Mouse (Mus musculus) heart, embryonic 11.5 days (tissue): ENCODE results near the gene Prdm11. TPM values are rescaled to one million over a fixed set of nuclear protein-coding genes. Genes with fewer than 3 reads are reported as not detected.

Experiments
- ATAC-seq: fragments of 200-750 bp; cut with Nextera tagmentation; replicated peaks from 2 replicates; pipeline ENCODE4 v1.8.0; 2017; ENCODE audit warnings: moderate library complexity; ENCODE audit not compliant: insufficient number of reproducible peaks, low FRiP score, low TSS enrichment
- H3K27ac ChIP-seq: fragments of 300-500 bp; sonication (generic); 2 replicates; pipeline ENCODE4 v1.5.1; 2014; ENCODE audit warnings: mild to moderate bottlenecking, low read depth, low read length
- H3K27me3 ChIP-seq: fragments of 300-500 bp; sonication (generic); 2 replicates; pipeline ENCODE4 v1.6.1; 2014; ENCODE audit warnings: mild to moderate bottlenecking, low read length, mixed read lengths; ENCODE audit not compliant: control insufficient read depth, insufficient read depth
- H3K36me3 ChIP-seq: fragments of 300-500 bp; sonication (generic); 2 replicates; pipeline ENCODE4 v1.6.1; 2014; ENCODE audit warnings: mild to moderate bottlenecking, low read length, moderate library complexity, mixed read lengths; ENCODE audit not compliant: control insufficient read depth, insufficient read depth
- H3K4me1 ChIP-seq: fragments of 300-500 bp; sonication (generic); 2 replicates; pipeline ENCODE4 v1.6.1; 2014; ENCODE audit warnings: low read length; ENCODE audit not compliant: control insufficient read depth, insufficient read depth
- H3K4me2 ChIP-seq: fragments of 300-500 bp; sonication (generic); 2 replicates; pipeline ENCODE4 v1.6.1; 2014; ENCODE audit warnings: mild to moderate bottlenecking, moderate library complexity
- H3K4me3 ChIP-seq: fragments of 300-500 bp; sonication (generic); 2 replicates; pipeline ENCODE4 v1.5.1; 2014; ENCODE audit warnings: low read depth, low read length
- H3K9ac ChIP-seq: fragments of 300-500 bp; sonication (generic); 2 replicates; pipeline ENCODE4 v1.6.1; 2014; ENCODE audit warnings: mild to moderate bottlenecking, low read depth, low read length, moderate library complexity
- H3K9me3 ChIP-seq: fragments of 300-500 bp; sonication (generic); replicated peaks from 2 replicates; pipeline ENCODE4 v1.6.1; 2016; ENCODE audit warnings: low read length; ENCODE audit not compliant: control insufficient read depth
- WGBS: fragments of 180-500 bp; shearing (Covaris S2); extraction: QIAGEN DNeasy Blood & Tissue Kit; methylation state at CpG from one replicate; pipeline ENCODE4 v1.1.7; 2014; ENCODE audit not compliant: insufficient replicate concordance; 5-methylcytosine and 5-hydroxymethylcytosine counted together
- polyA plus RNA-seq: library from polyadenylated mRNA; unstranded; fragments of >200 nt; fragmentation: Nextera tagmentation; extraction: Ambion mirVana; gene quantifications from 2 replicates; pipeline ENCODE4 v1.2.1, GENCODE M21; 2014

The Prdm11 gene
- polyA plus RNA-seq, 1 experiment from 2014 or later, result 3.3 TPM

DNA sequence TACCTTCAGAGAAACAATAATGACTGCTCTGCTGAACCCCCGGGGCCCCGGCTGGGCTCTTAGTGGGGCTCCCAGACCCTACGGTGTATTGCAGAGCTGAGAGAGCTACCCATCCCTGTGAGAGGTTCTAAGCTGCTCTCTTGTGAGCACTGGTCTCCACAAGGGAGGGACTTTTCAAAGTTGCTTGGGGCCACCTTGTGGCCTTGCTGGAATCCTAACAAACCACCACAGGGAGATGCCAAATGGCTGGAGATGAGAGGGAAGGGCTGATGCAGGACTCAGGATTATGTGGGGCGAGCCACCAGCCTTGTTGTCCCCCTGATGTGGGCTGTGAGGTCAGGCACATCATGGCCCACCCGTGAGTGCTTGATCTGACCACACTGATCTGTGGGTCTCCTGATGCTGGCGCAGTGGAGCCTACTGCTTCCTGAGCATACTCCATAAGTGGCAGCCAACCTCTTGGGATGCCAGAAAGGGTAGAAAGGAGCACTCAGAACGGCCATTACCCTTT lies 58.8 kb downstream of the Prdm11 start:
- Histone ChIP-seq H3K36me3 (peaks cover 6% of the 10 kb centered on the region; the same call in 1 of the 2 replicates), H3K4me1 (peaks cover 33% of the 10 kb centered on the region), H3K4me3 (no peak overlapping the region), H3K9ac (no peak overlapping the region), H3K4me2 (peak overlapping the region; percentile 33), H3K27me3 (no peaks in the 10 kb centered on the region), H3K9me3 (no peaks in the 10 kb centered on the region), H3K27ac (no peak overlapping the region)
- ATAC-seq, result no peak
- 75% methylated on average over 7 of the region's 7 CpGs for WGBS

DNA sequence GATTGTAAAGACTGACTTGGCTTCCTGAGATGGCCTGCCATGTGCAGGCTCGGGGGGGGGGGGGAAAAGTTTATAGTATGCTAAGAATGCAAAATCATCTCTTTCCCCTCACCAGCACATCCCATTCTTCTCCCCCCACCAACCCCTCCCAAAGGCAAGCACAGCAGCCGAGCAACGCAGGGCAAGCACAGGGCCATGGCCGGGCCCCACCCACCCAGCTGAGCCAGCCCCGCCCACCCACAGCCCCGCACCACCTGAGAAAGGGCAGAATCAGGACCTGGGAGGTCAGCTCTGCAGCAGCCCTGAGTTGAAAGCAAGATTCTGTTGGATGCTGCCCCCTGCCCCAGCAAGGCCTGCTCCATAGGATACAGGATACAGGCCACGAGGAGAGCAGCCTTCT lies 60.4 kb downstream of the Prdm11 start:
- no peak; the same call in 1 of the 2 replicates for ATAC-seq
- peak overlapping the region; percentile 64 for H3K27ac ChIP-seq
- peaks cover 33% of the 10 kb centered on the region for H3K4me1 ChIP-seq
- peak overlapping the region; percentile 33; the same call in 1 of the 2 replicates for H3K4me2 ChIP-seq
- H3K27me3 ChIP-seq, result no peaks in the 10 kb centered on the region
- peaks cover 6% of the 10 kb centered on the region; the same call in 1 of the 2 replicates for H3K36me3 ChIP-seq
- H3K9ac ChIP-seq, result 0 out of 2 replicates have a peak overlapping the region, but pooled peaks have one; percentile 8
- WGBS, result 47% methylated on average over 7 of the region's 7 CpGs
- no peaks in the 10 kb centered on the region for H3K9me3 ChIP-seq
- H3K4me3 ChIP-seq, result peak overlapping the region; percentile 2; the same call in 1 of the 2 replicates

DNA sequence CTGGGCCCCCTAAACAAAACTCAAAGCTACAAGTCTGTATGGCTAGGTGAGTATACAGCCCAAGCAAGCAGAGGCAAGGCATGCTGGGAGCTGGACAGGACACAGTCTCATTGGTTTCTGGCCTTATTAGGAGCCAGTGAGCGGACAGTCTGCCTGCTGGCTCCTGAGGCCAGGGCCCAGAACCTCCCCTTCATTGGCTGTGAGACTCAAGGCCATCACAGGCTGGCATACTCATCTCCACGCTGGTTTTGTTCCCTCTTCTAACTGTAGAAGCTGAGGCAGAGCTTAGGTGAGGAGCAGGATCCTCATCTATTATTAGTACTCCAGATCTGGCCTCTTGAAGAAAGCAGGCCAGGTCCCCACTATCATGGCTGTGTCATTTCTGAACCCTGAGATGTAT lies 60.8 kb downstream of the Prdm11 start:
- 80% methylated on average over 2 of the region's 2 CpGs for WGBS
- Histone ChIP-seq H3K4me2 (no peak overlapping the region; the same call in 1 of the 2 replicates), H3K9me3 (no peaks in the 10 kb centered on the region), H3K4me3 (no peak overlapping the region), H3K36me3 (peaks cover 11% of the 10 kb centered on the region; the same call in 1 of the 2 replicates), H3K27ac (peak overlapping the region; percentile 64; the same call in 1 of the 2 replicates), H3K27me3 (no peaks in the 10 kb centered on the region), H3K4me1 (peaks cover 33% of the 10 kb centered on the region), H3K9ac (no peak overlapping the region)
- ATAC-seq, result no peak

DNA sequence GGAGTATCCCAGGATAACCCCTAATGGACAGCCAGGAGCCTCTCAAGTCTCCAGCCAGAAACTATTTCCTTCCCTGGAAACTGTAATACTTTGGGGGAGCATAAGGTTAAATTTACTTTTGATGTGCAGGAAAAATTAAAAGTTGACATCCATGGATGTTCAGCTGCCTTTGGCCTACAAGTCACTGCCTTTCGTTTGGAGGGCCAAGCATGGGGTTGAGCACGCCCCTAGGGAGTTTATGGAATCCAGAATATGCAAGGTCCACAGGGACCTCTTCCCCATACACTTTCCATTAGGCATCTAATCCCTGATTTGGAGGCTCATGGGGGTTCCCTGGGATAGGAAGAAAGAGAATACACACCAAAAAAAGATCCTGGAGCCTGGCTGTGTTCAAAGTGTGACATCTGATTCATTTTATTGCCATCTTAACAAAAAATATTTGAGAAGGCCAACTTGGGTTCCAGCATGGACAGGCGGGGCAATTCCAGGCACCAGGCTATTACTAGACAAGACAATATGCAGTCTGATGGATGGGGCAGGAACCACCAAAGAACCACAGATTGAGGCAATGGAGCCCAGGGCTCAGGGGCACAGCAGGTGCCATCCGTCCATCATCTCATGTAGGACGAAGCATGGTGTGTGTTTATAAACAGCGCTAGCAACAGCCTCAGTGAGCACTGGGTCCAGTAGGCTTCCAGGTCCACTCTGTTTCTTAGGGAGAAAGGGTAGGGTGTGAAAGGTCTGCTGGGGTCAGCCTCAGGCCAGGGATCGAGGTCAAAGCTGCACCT lies 61.5 kb downstream of the Prdm11 start:
- peaks cover 14% of the 10 kb centered on the region; the same call in 1 of the 2 replicates for H3K36me3 ChIP-seq

DNA sequence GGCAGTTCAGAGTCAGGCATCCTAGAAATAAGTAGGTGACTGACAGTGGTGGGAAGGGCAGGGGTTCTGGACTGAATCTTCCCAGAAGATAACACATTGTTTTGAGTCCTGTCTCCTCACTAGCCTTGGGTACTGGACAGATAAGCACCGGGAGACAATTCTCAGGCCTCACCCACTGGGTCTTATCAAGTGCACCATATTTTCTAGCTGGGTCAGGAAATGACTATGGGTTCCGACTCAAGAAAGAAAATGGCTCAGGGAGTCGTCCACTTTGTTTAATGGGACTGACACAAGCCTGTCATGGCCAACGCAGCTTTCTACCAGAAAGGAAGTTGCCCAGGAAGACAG lies 62.7 kb downstream of the Prdm11 start:
- peak overlapping the region; percentile 24; the same call in 1 of the 2 replicates for H3K9ac ChIP-seq
- no peak overlapping the region for H3K4me3 ChIP-seq
- WGBS, result 38% methylated on average over 4 of the region's 4 CpGs
- peaks cover 12% of the 10 kb centered on the region; the same call in 1 of the 2 replicates for H3K36me3 ChIP-seq
- peak overlapping the region; percentile 81 for H3K27ac ChIP-seq
- no peaks in the 10 kb centered on the region for H3K9me3 ChIP-seq
- peak; percentile 84 for ATAC-seq
- H3K27me3 ChIP-seq, result no peaks in the 10 kb centered on the region
- H3K4me1 ChIP-seq, result peaks cover 24% of the 10 kb centered on the region
- H3K4me2 ChIP-seq, result peak overlapping the region; percentile 31; the same call in 1 of the 2 replicates

More for the DNA sequence above, 61.5 kb downstream of the Prdm11 start:
- H3K27me3 ChIP-seq, result no peaks in the 10 kb centered on the region
- H3K9ac ChIP-seq, result 0 out of 2 replicates have a peak overlapping the region, but pooled peaks have one; percentile 16
- H3K4me2 ChIP-seq, result no peak overlapping the region
- peaks cover 33% of the 10 kb centered on the region for H3K4me1 ChIP-seq
- 76% methylated on average over 7 of the region's 7 CpGs for WGBS
- H3K27ac ChIP-seq, result peak overlapping the region; percentile 81; the same call in 1 of the 2 replicates
- ATAC-seq, result no peak
- H3K4me3 ChIP-seq, result no peak overlapping the region
- no peaks in the 10 kb centered on the region for H3K9me3 ChIP-seq

DNA sequence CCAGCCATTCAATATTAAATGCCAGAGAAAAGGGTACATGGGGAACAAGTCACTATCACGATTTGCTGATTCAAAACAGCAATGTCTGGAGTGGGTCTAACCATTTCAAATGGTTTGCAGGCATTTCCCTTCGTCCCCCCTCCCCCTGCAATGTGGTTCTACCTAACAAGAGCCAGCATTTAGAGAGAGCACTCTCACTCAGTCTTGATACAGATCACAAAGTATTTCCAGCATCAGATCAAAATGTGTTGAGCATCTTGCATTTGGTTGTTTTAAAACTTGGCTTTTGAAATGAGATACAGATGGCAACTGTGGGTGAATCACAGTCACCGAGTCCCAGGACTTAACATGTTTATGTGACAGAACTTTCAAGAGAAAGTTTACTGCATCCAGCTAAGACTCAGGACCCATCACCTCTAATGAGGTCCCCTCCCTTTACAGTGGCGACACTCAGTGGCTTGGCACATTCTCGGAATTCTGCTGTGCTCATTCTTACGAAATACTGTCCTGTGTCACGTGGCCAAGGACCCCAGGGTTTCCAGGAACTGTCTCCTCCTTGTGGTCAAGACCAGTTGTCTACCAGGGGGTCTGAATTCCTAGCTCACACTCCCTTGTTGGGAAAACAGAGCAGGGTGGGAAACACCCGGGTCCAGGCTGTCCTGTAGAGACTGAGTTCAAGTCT lies 63.2 kb downstream of the Prdm11 start:
- peak overlapping the region; percentile 31; the same call in 1 of the 2 replicates for H3K4me2 ChIP-seq
- no peaks in the 10 kb centered on the region for H3K27me3 ChIP-seq
- H3K27ac ChIP-seq, result peak overlapping the region; percentile 81

DNA sequence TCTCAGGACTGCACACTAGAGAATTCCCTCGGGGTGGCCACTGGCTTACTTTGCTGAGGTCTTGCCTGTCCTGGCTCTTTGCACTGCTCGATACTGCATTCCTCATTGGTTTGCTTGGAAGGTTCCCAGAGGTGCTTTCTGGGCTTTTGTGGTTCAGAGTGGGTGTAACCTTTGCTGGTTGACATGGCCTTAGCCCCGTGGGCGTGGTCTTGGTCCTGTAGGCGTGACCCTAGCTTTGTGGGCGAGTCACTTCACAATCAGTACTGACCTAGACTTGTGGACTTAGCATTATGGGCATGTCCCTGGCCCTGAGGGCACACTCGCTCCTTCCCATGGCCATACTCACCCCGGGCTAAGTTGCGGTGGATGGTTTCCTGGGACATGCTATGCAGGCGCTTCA lies 65.8 kb downstream of the Prdm11 start:
- WGBS, result 78% methylated on average over 10 of the region's 10 CpGs
- H3K9ac ChIP-seq, result no peak overlapping the region
- no peak overlapping the region for H3K4me3 ChIP-seq
- ATAC-seq, result peak; percentile 52; the same call in 1 of the 2 replicates
- no peak overlapping the region for H3K27ac ChIP-seq
- H3K4me1 ChIP-seq, result peaks cover 5% of the 10 kb centered on the region; the same call in 1 of the 2 replicates
- peak overlapping the region; percentile 24; the same call in 1 of the 2 replicates for H3K4me2 ChIP-seq
- no peaks in the 10 kb centered on the region for H3K9me3 ChIP-seq
- peaks cover 15% of the 10 kb centered on the region for H3K36me3 ChIP-seq
- H3K27me3 ChIP-seq, result no peaks in the 10 kb centered on the region

More for the DNA sequence above, 63.2 kb downstream of the Prdm11 start:
- peak; percentile 13; the same call in 1 of the 2 replicates for ATAC-seq
- H3K4me3 ChIP-seq, result no peak overlapping the region
- no peaks in the 10 kb centered on the region for H3K9me3 ChIP-seq
- H3K36me3 ChIP-seq, result peaks cover 12% of the 10 kb centered on the region; the same call in 1 of the 2 replicates
- WGBS, result 50% methylated on average over 8 of the region's 8 CpGs
- H3K4me1 ChIP-seq, result peaks cover 18% of the 10 kb centered on the region
- H3K9ac ChIP-seq, result peak overlapping the region; percentile 24; the same call in 1 of the 2 replicates

DNA sequence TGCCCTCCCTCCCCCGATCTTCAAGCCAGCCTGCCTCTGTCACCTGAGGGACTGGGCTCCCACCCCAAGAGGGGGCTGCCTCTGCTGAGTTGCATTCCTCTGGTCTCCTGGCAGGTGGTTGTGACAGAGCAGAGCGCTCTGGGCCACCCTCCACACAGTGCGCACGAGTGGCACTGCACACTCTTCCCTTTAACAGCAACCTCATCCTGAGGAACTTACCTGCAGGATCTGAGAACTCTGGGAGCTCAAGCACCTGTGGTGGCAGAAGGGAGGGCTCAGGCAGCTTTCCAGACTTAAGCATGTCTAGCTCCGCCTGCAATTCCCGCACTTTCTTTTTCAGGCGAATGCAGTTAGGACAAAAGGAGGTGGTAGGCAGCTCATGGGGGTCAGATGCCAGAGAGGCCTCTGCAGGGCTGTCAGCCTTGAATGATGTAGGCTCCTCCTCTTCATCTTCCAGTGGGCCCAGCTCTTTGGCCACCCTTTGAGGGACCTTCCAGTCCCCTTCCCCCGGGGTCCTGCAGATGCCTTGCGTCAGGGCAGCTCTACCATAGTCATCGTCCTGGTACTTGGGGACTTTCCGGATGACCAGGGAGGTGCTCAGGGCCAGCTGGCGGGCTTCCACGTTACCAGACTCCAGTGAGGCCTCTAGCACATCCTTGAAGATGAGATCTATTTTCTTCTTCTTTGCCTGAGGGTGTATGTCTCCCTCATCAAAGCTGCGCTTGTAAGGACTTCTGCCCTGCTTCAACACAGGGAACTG lies 70.8 kb downstream of the Prdm11 start:
- H3K9me3 ChIP-seq, result no peaks in the 10 kb centered on the region
- H3K4me3 ChIP-seq, result no peak overlapping the region
- H3K27me3 ChIP-seq, result no peaks in the 10 kb centered on the region
- no peak overlapping the region for H3K27ac ChIP-seq
- H3K4me1 ChIP-seq, result no peaks in the 10 kb centered on the region
- 80% methylated on average over 14 of the region's 14 CpGs for WGBS
- ATAC-seq, result no peak
- H3K4me2 ChIP-seq, result no peak overlapping the region
- H3K36me3 ChIP-seq, result peaks cover 30% of the 10 kb centered on the region
- no peak overlapping the region for H3K9ac ChIP-seq
